Mouse (Mus musculus): Measurements from ENCODE around the gene D5Ertd579e. TPM values are rescaled to one million over a fixed set of nuclear protein-coding genes. Genes with fewer than 3 reads are reported as not detected.

Gene D5Ertd579e
- polyA plus RNA-seq, 1 experiment from 2014 or later: 21.9 TPM

DNA sequence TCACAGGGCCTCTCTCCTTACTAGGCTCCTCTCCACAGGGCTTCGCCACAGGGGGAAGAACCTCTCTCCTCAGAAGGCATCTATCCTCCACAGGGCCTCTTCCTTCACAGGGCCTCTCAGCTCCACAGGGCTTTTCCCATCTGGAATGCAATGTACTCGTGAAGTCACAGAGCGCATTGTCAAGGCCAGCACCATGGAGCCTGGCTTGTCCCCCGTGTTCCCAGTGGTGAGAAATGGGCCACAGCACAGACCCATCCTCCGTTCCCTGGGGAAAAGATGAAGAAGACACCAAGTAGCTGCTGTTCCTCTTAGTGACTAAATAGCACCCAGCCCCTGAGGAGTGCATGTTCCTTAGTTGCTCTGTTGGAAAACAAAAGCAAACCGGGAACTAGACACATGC, 8.9 kb upstream of the D5Ertd579e start:
- no peaks in the 10 kb centered on the region for H3K9me3 ChIP-seq (replicated peaks)
- H3K36me3 ChIP-seq: no peaks in the 10 kb centered on the region
- DNase-seq: no peak
- H3K27ac ChIP-seq: no peak overlapping the region
- no peak for ATAC-seq (ENCODE audit: low read depth)
- no peak overlapping the region for H3K4me3 ChIP-seq (replicated peaks)
- peaks cover 32% of the 10 kb centered on the region for H3K27me3 ChIP-seq
- peaks cover 18% of the 10 kb centered on the region for H3K4me1 ChIP-seq (replicated peaks)
- no peak overlapping the region for H3K9ac ChIP-seq
- H3K4me2 ChIP-seq: no peak overlapping the region
- 73% methylated on average over 6 of the region's 6 CpGs for WGBS (ENCODE audit: insufficient replicate concordance)

DNA sequence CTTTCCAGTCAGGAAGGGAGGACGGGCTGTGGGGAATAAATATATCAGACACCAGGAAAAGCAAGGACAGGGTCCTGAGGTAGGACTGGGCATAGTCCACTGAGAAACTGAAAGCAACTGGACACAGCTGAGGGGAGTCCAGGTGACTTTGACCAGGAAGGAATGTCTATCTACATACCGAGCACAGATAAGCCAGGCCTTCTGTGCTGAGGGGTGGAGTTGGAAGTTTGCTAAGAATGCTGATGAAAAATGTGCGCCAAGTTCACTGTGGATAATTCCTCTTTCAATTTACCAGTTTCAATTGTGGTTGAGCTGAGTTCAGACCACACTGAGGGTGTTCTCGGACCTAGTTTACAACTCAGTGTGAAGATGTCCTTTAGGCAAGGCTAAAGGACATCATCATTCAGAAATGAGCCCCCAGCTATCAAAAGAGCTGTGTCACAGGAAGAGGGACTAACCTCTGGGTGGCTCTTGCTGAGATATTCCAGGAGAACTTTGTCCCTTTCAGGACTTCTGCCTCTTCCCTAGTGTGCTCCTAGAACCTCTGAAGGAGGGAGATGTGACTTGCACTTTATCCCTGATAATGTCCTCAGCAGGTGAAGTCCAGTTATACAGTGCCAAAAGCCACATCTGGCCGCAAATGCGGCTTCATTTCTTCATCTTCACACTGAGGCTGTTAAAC, 5.3 kb upstream of the D5Ertd579e start:
- no peak for DNase-seq
- no peak overlapping the region for H3K4me2 ChIP-seq

DNA sequence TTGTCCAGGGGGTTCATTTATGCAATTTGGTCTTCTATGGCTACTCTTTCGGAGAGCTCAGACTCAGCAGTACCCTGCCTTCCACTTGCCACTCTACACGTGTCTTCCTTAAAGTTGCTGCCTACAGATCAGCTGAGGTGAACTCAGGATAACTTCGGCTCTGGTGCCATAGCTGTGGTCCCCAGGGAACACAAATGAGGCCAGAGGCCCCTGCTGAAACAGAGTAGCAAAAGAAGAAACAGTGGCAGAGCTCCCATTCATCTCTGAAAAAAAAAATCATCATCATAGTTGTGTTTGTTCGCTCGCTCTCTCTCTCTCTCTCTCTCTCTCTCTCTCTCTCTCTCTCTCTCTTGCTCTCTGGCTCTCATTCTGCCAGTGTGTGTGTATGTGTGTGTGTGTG, 2.9 kb upstream of the D5Ertd579e start:
- Histone ChIP-seq H3K27ac (no peak overlapping the region; the same call in 1 of the 2 replicates), H3K27me3 (peaks cover 5% of the 10 kb centered on the region; the same call in 1 of the 2 replicates), H3K4me3 (replicated peaks) (no peak overlapping the region), H3K36me3 (0 out of 2 replicates have a peak, but pooled peaks cover under 1% of the 10 kb centered on the region), H3K9ac (peak overlapping the region; percentile 4; the same call in 1 of the 2 replicates), H3K9me3 (replicated peaks) (no peaks in the 10 kb centered on the region), H3K4me2 (no peak overlapping the region), H3K4me1 (replicated peaks) (peaks cover 57% of the 10 kb centered on the region)
- DNase-seq (no peak), ATAC-seq (ENCODE audit: low read depth) (no peak)
- 60% methylated on average over 5 of the region's 5 CpGs for WGBS (ENCODE audit: insufficient replicate concordance)

More for the DNA sequence above, 5.3 kb upstream of the D5Ertd579e start:
- Histone ChIP-seq H3K27me3 (peaks cover 16% of the 10 kb centered on the region; the same call in 1 of the 2 replicates), H3K4me3 (replicated peaks) (no peak overlapping the region), H3K36me3 (no peaks in the 10 kb centered on the region), H3K27ac (0 out of 2 replicates have a peak overlapping the region, but pooled peaks have one; percentile 15), H3K9me3 (replicated peaks) (no peaks in the 10 kb centered on the region), H3K4me1 (replicated peaks) (peaks cover 46% of the 10 kb centered on the region), H3K9ac (peak overlapping the region; percentile 12)
- 0 out of 2 replicates have a peak, but pooled peaks have one; percentile 8 for ATAC-seq (ENCODE audit: low read depth)
- WGBS (ENCODE audit: insufficient replicate concordance): 53% methylated on average over 6 of the region's 6 CpGs

DNA sequence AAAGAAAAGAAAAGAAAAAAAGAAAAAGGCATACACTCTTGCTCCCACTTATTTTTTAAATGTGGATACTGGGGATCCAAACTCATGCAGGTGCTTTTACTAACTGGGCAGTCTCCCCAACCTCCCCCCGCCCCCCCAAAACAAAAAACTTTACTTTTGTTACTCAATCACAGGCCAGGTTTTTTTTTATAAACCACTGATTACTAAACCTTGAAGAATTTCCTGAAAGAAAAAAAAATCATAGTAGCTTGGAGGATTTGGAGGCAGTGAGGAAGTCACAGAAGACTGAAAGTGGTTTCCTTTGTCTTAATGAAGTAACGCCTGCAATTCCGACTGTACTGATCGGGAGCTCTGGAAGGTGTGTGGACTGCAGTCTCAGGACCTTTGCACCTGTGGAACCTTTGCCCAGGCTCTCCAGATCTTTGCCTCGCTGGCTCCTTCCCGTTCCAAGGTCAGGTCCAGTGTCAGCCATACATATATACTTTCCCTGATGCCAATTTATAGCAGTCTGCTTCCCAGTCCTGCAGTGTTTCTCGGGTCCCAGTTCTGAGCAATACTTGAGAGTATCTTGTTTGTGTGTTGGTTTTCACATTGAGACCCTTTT, 2.3 kb upstream of the D5Ertd579e start:
- Histone ChIP-seq H3K4me2 (no peak overlapping the region), H3K9me3 (replicated peaks) (no peaks in the 10 kb centered on the region), H3K27me3 (0 out of 2 replicates have a peak, but pooled peaks cover 5% of the 10 kb centered on the region), H3K4me3 (replicated peaks) (no peak overlapping the region), H3K4me1 (replicated peaks) (peaks cover 62% of the 10 kb centered on the region), H3K27ac (no peak overlapping the region), H3K9ac (peak overlapping the region; percentile 4; the same call in 1 of the 2 replicates), H3K36me3 (peaks cover 6% of the 10 kb centered on the region; the same call in 1 of the 2 replicates)
- WGBS (ENCODE audit: insufficient replicate concordance): 54% methylated on average over 7 of the region's 7 CpGs
- no peak for ATAC-seq (ENCODE audit: low read depth)
- DNase-seq: no peak

DNA sequence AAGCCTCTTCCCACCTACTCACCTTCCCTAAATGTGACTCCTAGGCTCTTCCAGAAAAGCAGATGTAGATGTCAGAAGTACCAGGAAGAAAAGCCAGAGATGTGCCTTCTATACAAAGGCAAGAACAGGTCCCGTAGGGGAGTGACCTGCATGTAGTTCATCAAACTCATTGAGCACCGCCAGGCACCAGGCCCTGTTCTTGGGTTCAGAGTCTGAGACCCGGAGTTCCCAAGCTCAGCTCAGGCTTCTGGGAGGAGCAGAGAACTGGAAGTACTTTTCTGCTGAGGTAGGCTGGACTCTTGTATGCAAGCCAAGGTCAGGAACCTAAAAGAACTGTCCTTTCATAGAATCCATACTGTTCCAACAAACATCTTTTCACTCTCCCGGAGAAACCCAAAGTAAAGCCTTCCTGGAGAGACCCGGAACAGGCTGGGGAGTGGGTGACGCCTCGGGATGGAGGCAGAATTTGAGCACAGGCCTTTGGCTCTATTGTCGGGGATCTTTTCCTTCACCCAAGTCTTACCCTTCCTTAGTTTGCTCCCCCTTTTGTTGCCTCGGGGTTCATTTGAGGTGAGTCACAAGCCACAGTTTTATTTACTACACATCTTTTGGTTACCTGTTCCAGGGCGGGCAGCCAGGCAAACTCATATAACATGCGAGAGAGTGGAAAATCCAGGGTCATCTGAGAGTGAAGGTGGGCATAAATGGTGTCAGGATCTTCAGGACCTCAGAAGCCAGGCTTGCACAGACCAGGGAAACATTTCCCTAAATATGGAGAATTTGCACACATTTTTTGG, 878 bp upstream of the D5Ertd579e start:
- DNase-seq: no peak
- ATAC-seq (ENCODE audit: low read depth): no peak
- 73% methylated on average over 11 of the region's 11 CpGs for WGBS (ENCODE audit: insufficient replicate concordance)
- H3K27me3 ChIP-seq: 0 out of 2 replicates have a peak, but pooled peaks cover 5% of the 10 kb centered on the region
- H3K9ac ChIP-seq: peak overlapping the region; percentile 95
- H3K9me3 ChIP-seq (replicated peaks): no peaks in the 10 kb centered on the region
- H3K36me3 ChIP-seq: peaks cover 16% of the 10 kb centered on the region
- H3K4me1 ChIP-seq (replicated peaks): peaks cover 77% of the 10 kb centered on the region
- peak overlapping the region; percentile 91 for H3K4me2 ChIP-seq
- H3K4me3 ChIP-seq (replicated peaks): peak overlapping the region; percentile 88
- peak overlapping the region; percentile 94 for H3K27ac ChIP-seq

DNA sequence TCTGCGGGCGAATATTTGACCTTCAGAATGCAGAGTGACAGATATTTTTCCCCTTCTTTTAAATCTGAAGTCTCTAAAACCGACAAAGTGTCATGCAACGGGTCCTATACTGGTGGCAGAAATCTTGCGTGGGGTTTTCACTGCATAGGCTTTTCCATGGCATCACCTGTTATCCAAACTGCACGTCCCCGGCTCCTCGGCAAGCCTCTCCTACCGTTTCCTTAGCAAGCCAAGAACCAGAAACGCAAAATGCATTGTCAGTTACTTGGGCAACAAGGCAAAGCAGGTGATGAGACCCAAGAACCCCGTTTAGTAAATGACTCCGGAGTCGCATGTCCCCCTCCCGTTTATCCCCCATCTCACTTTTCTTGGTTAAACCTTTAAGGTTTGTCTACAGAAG, 819 bp downstream of the D5Ertd579e start:
- peak overlapping the region; percentile 95 for H3K9ac ChIP-seq
- peak overlapping the region; percentile 88 for H3K4me3 ChIP-seq (replicated peaks)
- ATAC-seq (ENCODE audit: low read depth): 0 out of 2 replicates have a peak, but pooled peaks have one; percentile 1
- DNase-seq: no peak
- peaks cover 76% of the 10 kb centered on the region for H3K4me1 ChIP-seq (replicated peaks)
- peak overlapping the region; percentile 94 for H3K27ac ChIP-seq
- H3K27me3 ChIP-seq: 0 out of 2 replicates have a peak, but pooled peaks cover 5% of the 10 kb centered on the region
- H3K36me3 ChIP-seq: peaks cover 21% of the 10 kb centered on the region
- H3K9me3 ChIP-seq (replicated peaks): no peaks in the 10 kb centered on the region
- H3K4me2 ChIP-seq: peak overlapping the region; percentile 91
- 7% methylated on average over 14 of the region's 14 CpGs for WGBS (ENCODE audit: insufficient replicate concordance)

DNA sequence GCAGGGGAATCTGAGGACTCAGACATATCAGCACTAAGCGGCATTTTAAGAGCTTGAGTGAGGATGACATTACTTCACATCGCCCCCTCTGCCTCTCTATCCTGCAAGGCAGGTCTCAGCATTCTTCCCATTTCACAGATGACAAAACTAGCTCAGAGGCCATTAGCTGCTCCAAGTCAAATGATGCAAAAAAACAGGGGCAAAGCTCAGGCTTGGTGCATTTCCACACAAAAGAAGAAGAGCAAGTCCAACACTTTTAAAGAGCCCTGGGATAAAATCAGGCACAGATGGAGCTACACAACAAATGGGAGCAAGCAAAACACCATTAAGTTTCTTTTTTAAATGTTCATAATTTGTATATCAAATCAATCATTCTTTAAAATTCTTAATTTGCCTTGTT, 2.2 kb downstream of the D5Ertd579e start:
- Histone ChIP-seq H3K4me2 (peak overlapping the region; percentile 49), H3K27me3 (no peaks in the 10 kb centered on the region), H3K36me3 (peaks cover 23% of the 10 kb centered on the region), H3K9ac (peak overlapping the region; percentile 61), H3K9me3 (replicated peaks) (no peaks in the 10 kb centered on the region), H3K4me1 (replicated peaks) (peaks cover 75% of the 10 kb centered on the region), H3K4me3 (replicated peaks) (peak overlapping the region; percentile 33), H3K27ac (peak overlapping the region; percentile 62)
- no peak for DNase-seq
- no peak for ATAC-seq (ENCODE audit: low read depth)
- 79% methylated on average over 2 of the region's 2 CpGs for WGBS (ENCODE audit: insufficient replicate concordance)

DNA sequence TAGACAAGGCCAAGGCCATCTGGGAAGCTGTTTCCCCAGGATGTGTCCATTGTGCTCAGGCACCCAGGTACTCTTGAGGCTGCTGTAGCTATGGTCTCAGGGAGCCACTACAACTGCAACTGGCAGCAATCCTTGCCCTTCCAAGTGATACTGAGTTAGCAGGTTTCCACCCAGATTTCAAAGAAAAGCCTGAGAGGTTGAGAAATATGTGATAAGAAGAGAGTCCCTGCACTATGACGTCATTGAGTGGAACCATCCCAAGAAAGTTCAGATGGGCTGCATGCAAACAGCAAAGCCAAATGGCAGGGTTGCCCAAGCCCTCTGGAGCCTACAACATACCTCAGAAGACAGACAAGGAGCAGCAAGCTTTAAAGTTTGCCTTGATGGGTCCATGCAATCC, 4.4 kb downstream of the D5Ertd579e start:
- H3K9me3 ChIP-seq (replicated peaks): 0 out of 2 replicates have a peak, but pooled peaks cover 3% of the 10 kb centered on the region
- H3K27ac ChIP-seq: peak overlapping the region; percentile 57; the same call in 1 of the 2 replicates
- no peak overlapping the region for H3K4me3 ChIP-seq (replicated peaks)
- ATAC-seq (ENCODE audit: low read depth) (no peak), DNase-seq (peak; percentile 50)
- peak overlapping the region; percentile 32 for H3K4me2 ChIP-seq
- peaks cover 81% of the 10 kb centered on the region for H3K4me1 ChIP-seq (replicated peaks)
- H3K36me3 ChIP-seq: peaks cover 37% of the 10 kb centered on the region
- peak overlapping the region; percentile 35 for H3K9ac ChIP-seq
- no peaks in the 10 kb centered on the region for H3K27me3 ChIP-seq
- WGBS (ENCODE audit: insufficient replicate concordance): 22% methylated on average over 1 of the region's 1 CpGs

DNA sequence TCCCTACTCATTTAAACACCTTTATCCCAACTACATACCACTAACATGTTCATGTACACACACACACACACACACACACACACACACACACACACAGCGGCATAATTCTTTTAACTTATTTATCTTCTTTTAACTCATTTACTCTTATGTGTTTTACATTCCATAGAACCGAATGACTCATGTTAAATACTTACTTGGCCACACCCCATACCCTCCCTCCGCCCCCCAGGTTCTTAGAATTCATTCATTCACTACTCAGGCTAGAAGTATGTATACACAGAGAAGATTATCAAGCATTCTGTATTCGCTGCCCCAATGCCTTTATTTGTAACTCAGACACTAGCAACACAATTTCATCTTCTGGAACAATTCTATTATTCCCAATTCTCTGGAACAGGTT, 10.7 kb downstream of the D5Ertd579e start:
- ATAC-seq (ENCODE audit: low read depth): peak; percentile 83
- Histone ChIP-seq H3K27ac (peak overlapping the region; percentile 75), H3K4me1 (replicated peaks) (peaks cover 83% of the 10 kb centered on the region), H3K36me3 (peaks cover 20% of the 10 kb centered on the region), H3K9me3 (replicated peaks) (0 out of 2 replicates have a peak, but pooled peaks cover 3% of the 10 kb centered on the region), H3K27me3 (no peaks in the 10 kb centered on the region), H3K4me3 (replicated peaks) (no peak overlapping the region), H3K4me2 (no peak overlapping the region; the same call in 1 of the 2 replicates), H3K9ac (no peak overlapping the region)
- no peak for DNase-seq
- WGBS (ENCODE audit: insufficient replicate concordance): 65% methylated on average over 4 of the region's 4 CpGs

DNA sequence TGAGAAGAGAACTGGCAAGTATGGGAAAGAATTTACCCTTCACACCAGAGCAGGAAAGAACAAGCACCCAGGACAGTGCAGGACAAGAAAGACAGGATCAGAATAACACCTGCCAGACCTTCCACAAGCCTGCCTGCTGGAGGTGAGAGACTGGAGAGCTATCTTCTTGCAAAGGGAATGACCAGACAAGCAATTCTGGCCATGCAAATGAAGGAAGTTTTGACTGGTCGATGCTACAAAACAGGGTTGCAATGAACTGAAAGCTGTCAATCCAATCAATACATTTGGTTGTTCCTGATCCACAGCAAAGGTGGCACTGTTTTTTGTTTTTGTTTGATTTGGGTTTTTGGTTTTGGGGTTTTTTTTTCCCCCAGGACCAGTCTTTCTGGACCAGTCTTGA, 12.2 kb downstream of the D5Ertd579e start:
- Histone ChIP-seq H3K4me3 (replicated peaks) (no peak overlapping the region), H3K4me1 (replicated peaks) (peaks cover 86% of the 10 kb centered on the region), H3K36me3 (peaks cover 17% of the 10 kb centered on the region), H3K27ac (no peak overlapping the region), H3K4me2 (no peak overlapping the region), H3K9me3 (replicated peaks) (0 out of 2 replicates have a peak, but pooled peaks cover 3% of the 10 kb centered on the region), H3K9ac (no peak overlapping the region), H3K27me3 (no peaks in the 10 kb centered on the region)
- ATAC-seq (ENCODE audit: low read depth) (no peak), DNase-seq (no peak)
- WGBS (ENCODE audit: insufficient replicate concordance): 70% methylated on average over 1 of the region's 1 CpGs

DNA sequence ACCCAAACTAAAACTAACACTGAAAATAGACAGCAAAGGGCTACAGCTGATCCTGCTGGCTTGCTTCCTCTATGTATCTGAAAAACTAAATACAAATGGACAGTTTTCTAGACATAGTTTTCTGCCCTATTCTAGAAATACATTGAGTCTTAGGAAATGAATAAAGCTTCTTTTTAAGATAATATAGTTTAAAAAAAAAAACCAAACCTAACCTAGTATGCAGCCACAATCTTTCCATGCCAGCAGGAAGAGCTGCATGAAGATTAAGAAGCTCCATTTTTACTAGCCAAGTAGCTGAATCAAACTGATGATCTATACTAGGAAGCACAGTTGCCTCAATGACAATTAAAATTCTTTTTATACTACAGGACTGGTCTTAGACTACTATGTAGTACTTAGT, 14.6 kb downstream of the D5Ertd579e start:
- 0 out of 2 replicates have a peak, but pooled peaks cover under 1% of the 10 kb centered on the region for H3K36me3 ChIP-seq
- ATAC-seq (ENCODE audit: low read depth) (no peak), DNase-seq (no peak)
- peaks cover 81% of the 10 kb centered on the region for H3K4me1 ChIP-seq (replicated peaks)
- H3K9ac ChIP-seq: 0 out of 2 replicates have a peak overlapping the region, but pooled peaks have one; percentile 0
- 0 out of 2 replicates have a peak overlapping the region, but pooled peaks have one; percentile 5 for H3K27ac ChIP-seq
- H3K4me2 ChIP-seq: no peak overlapping the region
- no peak overlapping the region for H3K4me3 ChIP-seq (replicated peaks)
- no peaks in the 10 kb centered on the region for H3K27me3 ChIP-seq
- H3K9me3 ChIP-seq (replicated peaks): no peaks in the 10 kb centered on the region

Data from liver, embryonic 13.5 days (tissue).